Mouse (Mus musculus): ENCODE measurements around the gene Dip2b. TPM values are rescaled to one million over a fixed set of nuclear protein-coding genes. Genes with fewer than 3 reads are reported as not detected.

Dip2b gene
- total RNA-seq, 2 experiments from 2014 or later = 5.4 to 9.8 TPM

- ATAC-seq (replicated peaks; ENCODE audit: low FRiP score, poor library complexity, severe bottlenecking) = no peak
Measured at GRCm38 (mm10) chr15:100045576-100045975, 7.1 kb downstream of the Dip2b start.

- no peak for ATAC-seq (replicated peaks; ENCODE audit: low FRiP score, poor library complexity, severe bottlenecking)
Measured at GRCm38 (mm10) chr15:100049496-100050087, 11.1 kb downstream of the Dip2b start.

GRCm38 (mm10) chr15:100050940-100051339 is 12.5 kb downstream of the Dip2b start:
- no peak for ATAC-seq (replicated peaks; ENCODE audit: low FRiP score, poor library complexity, severe bottlenecking)

GRCm38 (mm10) chr15:100052726-100053125 is 14.3 kb downstream of the Dip2b start:
- no peak for ATAC-seq (replicated peaks; ENCODE audit: low FRiP score, poor library complexity, severe bottlenecking)

- ATAC-seq (replicated peaks; ENCODE audit: low FRiP score, poor library complexity, severe bottlenecking) = no peak
Measured at GRCm38 (mm10) chr15:100056397-100056908, 18.0 kb downstream of the Dip2b start.

GRCm38 (mm10) chr15:100057698-100058097 is 19.2 kb downstream of the Dip2b start:
- no peak for ATAC-seq (replicated peaks; ENCODE audit: low FRiP score, poor library complexity, severe bottlenecking)

- peak; percentile 65 for ATAC-seq (replicated peaks; ENCODE audit: low FRiP score, poor library complexity, severe bottlenecking)
Measured at GRCm38 (mm10) chr15:100058143-100058542, 19.7 kb downstream of the Dip2b start.

GRCm38 (mm10) chr15:100058912-100059311 is 20.4 kb downstream of the Dip2b start:
- ATAC-seq (replicated peaks; ENCODE audit: low FRiP score, poor library complexity, severe bottlenecking) = no peak

GRCm38 (mm10) chr15:100059626-100060311 is 21.3 kb downstream of the Dip2b start:
- ATAC-seq (replicated peaks; ENCODE audit: low FRiP score, poor library complexity, severe bottlenecking) = no peak

GRCm38 (mm10) chr15:100060513-100061140 is 22.2 kb downstream of the Dip2b start:
- no peak for ATAC-seq (replicated peaks; ENCODE audit: low FRiP score, poor library complexity, severe bottlenecking)

- no peak for ATAC-seq (replicated peaks; ENCODE audit: low FRiP score, poor library complexity, severe bottlenecking)
Measured at GRCm38 (mm10) chr15:100061377-100061776, 22.9 kb downstream of the Dip2b start.

- no peak for ATAC-seq (replicated peaks; ENCODE audit: low FRiP score, poor library complexity, severe bottlenecking)
Measured at GRCm38 (mm10) chr15:100063229-100063773, 24.8 kb downstream of the Dip2b start.

GRCm38 (mm10) chr15:100066702-100067101 is 28.2 kb downstream of the Dip2b start:
- ATAC-seq (replicated peaks; ENCODE audit: low FRiP score, poor library complexity, severe bottlenecking) = no peak

- no peak for ATAC-seq (replicated peaks; ENCODE audit: low FRiP score, poor library complexity, severe bottlenecking)
Measured at GRCm38 (mm10) chr15:100069101-100069500, 30.6 kb downstream of the Dip2b start.

- no peak for ATAC-seq (replicated peaks; ENCODE audit: low FRiP score, poor library complexity, severe bottlenecking)
Measured at GRCm38 (mm10) chr15:100070021-100070420, 31.6 kb downstream of the Dip2b start.

- ATAC-seq (replicated peaks; ENCODE audit: low FRiP score, poor library complexity, severe bottlenecking) = no peak
Measured at GRCm38 (mm10) chr15:100071819-100072218, 33.4 kb downstream of the Dip2b start.

GRCm38 (mm10) chr15:100073696-100074453 is 35.4 kb downstream of the Dip2b start:
- no peak for ATAC-seq (replicated peaks; ENCODE audit: low FRiP score, poor library complexity, severe bottlenecking)

GRCm38 (mm10) chr15:100074754-100075153 is 36.3 kb downstream of the Dip2b start:
- ATAC-seq (replicated peaks; ENCODE audit: low FRiP score, poor library complexity, severe bottlenecking) = no peak

- peak; percentile 40; the same call in 1 of the 2 replicates for ATAC-seq (replicated peaks; ENCODE audit: low FRiP score, poor library complexity, severe bottlenecking)
Measured at GRCm38 (mm10) chr15:100076362-100076761, 37.9 kb downstream of the Dip2b start.

All from erythroid progenitor cell, adult 5-6 weeks (primary cell).